Mouse (Mus musculus) liver, embryonic 13.5 days (tissue): ENCODE measurements around the gene Epha8. TPM values are rescaled to one million over a fixed set of nuclear protein-coding genes. Genes with fewer than 3 reads are reported as not detected.

Experiments
- ATAC-seq: fragments of 200-750 bp; cut with Nextera tagmentation; 2 replicates; pipeline ENCODE4 v1.8.0; 2017; ENCODE audit warnings: low read depth, mild to moderate bottlenecking, moderate number of reproducible peaks, moderate library complexity
- DNase-seq: peaks from one replicate; pipeline ENCODE4 v3.0.0; 2022
- H3K27ac ChIP-seq: fragments of 300-500 bp; sonication (generic); 2 replicates; pipeline ENCODE4 v1.5.1; 2015; ENCODE audit warnings: moderate library complexity, mild to moderate bottlenecking, inconsistent platforms
- H3K27me3 ChIP-seq: fragments of 300-500 bp; sonication (generic); 2 replicates; pipeline ENCODE4 v1.6.1; 2015; ENCODE audit warnings: mild to moderate bottlenecking, inconsistent platforms
- H3K36me3 ChIP-seq: fragments of 300-500 bp; sonication (generic); 2 replicates; pipeline ENCODE4 v1.6.1; 2015; ENCODE audit warnings: mild to moderate bottlenecking, inconsistent platforms
- H3K4me1 ChIP-seq: fragments of 300-500 bp; sonication (generic); replicated peaks from 2 replicates; pipeline ENCODE4 v1.6.1; 2015; ENCODE audit warnings: inconsistent platforms
- H3K4me2 ChIP-seq: fragments of 300-500 bp; sonication (generic); 2 replicates; pipeline ENCODE4 v1.6.1; 2015; ENCODE audit warnings: inconsistent platforms, mild to moderate bottlenecking, moderate library complexity
- H3K4me3 ChIP-seq: fragments of 300-500 bp; sonication (generic); replicated peaks from 2 replicates; pipeline ENCODE4 v1.5.1; 2015; ENCODE audit warnings: mild to moderate bottlenecking, inconsistent platforms
- H3K9ac ChIP-seq: fragments of 300-500 bp; sonication (generic); 2 replicates; pipeline ENCODE4 v1.6.1; 2015; ENCODE audit warnings: mild to moderate bottlenecking, inconsistent platforms
- H3K9me3 ChIP-seq: fragments of 300-500 bp; sonication (generic); replicated peaks from 2 replicates; pipeline ENCODE4 v1.6.1; 2016; ENCODE audit warnings: inconsistent platforms
- WGBS: fragments of 180-500 bp; shearing (Covaris S2); methylation state at CpG from one replicate; pipeline ENCODE4 v1.1.7; 2015; ENCODE audit not compliant: insufficient replicate concordance; 5-methylcytosine and 5-hydroxymethylcytosine counted together
- polyA plus RNA-seq: library from polyadenylated mRNA; unstranded; fragments of >200 nt; fragmentation: Nextera tagmentation; extraction: Ambion mirVana; gene quantifications from 2 replicates; pipeline ENCODE4 v1.2.1, GENCODE M21; 2015

Gene Epha8
- polyA plus RNA-seq, 1 experiment from 2014 or later, result 0.14 TPM

DNA sequence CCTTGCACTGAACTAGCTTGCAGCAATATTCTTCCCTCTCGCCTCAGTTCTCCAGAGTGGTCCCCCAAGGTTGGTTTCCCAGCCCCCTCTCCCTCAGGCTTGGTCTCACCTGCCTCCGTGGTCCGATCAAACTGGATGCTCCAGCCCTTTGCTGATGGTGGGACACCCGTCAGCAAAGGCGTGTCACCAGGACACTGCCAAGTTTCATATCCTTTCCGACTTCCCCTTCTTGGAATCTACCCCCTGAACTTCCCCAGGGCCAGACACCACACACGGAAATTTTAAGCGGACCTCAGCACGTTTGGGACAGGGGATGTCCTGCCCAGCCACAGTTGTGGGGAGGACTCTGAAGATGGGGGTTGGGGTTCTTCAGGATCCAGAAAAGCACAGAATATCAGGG is 58.0 kb downstream of the Epha8 start, which contains the start of gene C1qa:
Gene C1qa (minus strand): TSS at position 167 of the 400 bp plus-strand sequence.
- ATAC-seq, result no peak
- H3K4me3 ChIP-seq, result no peak within 1 kb of the TSS
- H3K4me1 ChIP-seq, result no peaks in the 10 kb centered on the region
- no peak for DNase-seq
- no peaks in the 10 kb centered on the region for H3K36me3 ChIP-seq
- peaks cover 43% of the 10 kb centered on the region for H3K27me3 ChIP-seq
- no peak within 1 kb of the TSS for H3K9ac ChIP-seq
- H3K4me2 ChIP-seq, result no peak within 1 kb of the TSS
- WGBS, result 49% methylated on average over 9 of the region's 9 CpGs
- no peak within 1 kb of the TSS for H3K27ac ChIP-seq
- no peaks in the 10 kb centered on the region for H3K9me3 ChIP-seq

DNA sequence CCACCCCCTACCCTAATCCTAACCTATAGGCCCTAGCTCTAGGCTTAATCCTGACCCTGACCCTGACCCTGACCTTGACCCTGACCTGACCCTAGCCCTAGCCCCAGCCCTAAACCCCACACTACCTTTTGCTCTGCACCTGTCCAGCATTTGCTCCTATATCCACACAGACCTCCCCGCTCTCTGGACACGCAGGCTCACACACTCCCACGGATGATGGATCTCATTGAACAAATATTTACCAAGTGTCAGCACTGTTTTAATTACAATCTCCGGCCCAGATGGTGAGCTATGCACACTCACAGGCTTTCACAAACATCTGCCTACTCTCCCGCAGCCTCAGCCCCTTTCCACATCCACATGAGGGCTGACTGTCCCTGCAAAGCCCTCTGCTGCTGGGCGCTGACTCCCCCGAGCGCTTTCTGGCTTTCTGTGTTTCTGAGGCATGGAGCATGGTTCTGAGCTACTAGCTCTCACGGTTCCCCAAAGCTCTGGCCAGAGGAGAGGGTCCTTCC is 58.5 kb downstream of the Epha8 start:
- no peak overlapping the region for H3K4me3 ChIP-seq
- 53% methylated on average over 9 of the region's 9 CpGs for WGBS
- DNase-seq (no peak), ATAC-seq (no peak)
- peaks cover 41% of the 10 kb centered on the region for H3K27me3 ChIP-seq
- H3K9me3 ChIP-seq, result no peaks in the 10 kb centered on the region
- no peak overlapping the region for H3K4me2 ChIP-seq
- no peak overlapping the region for H3K9ac ChIP-seq
- H3K4me1 ChIP-seq, result no peaks in the 10 kb centered on the region
- no peaks in the 10 kb centered on the region for H3K36me3 ChIP-seq
- no peak overlapping the region for H3K27ac ChIP-seq

DNA sequence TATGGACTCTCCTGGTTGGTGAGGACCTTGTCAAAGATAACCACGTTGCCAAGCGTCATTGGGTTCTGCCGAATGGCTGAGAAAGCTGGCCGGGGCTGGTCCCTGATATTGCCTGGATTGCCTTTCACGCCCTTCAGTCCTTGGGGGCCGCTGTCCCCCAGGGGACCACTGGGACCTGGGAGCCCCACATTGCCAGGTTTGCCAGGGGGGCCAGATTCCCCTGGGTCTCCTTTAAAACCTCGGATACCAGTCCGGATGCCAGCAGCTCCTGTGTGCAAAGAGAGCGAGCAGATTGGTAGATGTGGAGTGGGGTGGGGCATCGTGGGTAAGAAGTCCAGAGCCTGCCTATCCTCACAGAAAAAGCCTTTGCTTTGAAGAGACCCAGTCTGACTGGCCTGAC is 60.2 kb downstream of the Epha8 start:
- Histone ChIP-seq H3K4me3 (no peak overlapping the region), H3K27ac (no peak overlapping the region), H3K36me3 (no peaks in the 10 kb centered on the region), H3K9ac (no peak overlapping the region), H3K27me3 (peaks cover 36% of the 10 kb centered on the region), H3K9me3 (no peaks in the 10 kb centered on the region), H3K4me1 (no peaks in the 10 kb centered on the region), H3K4me2 (no peak overlapping the region)
- DNase-seq (no peak), ATAC-seq (no peak)
- 32% methylated on average over 10 of the region's 10 CpGs for WGBS

DNA sequence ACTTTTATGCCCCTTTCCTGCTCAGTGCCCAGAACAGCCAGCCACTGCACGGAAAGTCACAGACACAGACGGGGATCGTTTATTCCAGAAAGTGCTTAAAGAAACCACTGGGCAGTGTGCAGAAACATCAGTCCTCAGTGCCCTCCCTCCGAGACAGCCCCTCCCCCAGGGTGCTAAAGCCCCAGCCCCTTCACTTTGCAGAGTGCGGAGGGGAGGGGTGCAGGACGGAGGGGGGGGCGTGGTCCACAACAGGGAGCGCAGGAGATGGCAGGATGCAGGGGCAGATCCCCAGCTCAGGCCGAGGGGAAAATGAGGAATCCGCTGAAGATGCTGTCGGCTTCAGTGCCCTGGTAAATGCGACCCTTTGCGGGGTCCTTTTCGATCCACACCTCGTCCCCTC is 60.8 kb downstream of the Epha8 start:
- Histone ChIP-seq H3K4me3 (no peak overlapping the region), H3K4me1 (no peaks in the 10 kb centered on the region), H3K27ac (no peak overlapping the region), H3K9me3 (no peaks in the 10 kb centered on the region), H3K36me3 (no peaks in the 10 kb centered on the region), H3K9ac (no peak overlapping the region), H3K27me3 (peaks cover 36% of the 10 kb centered on the region), H3K4me2 (no peak overlapping the region)
- WGBS, result 7% methylated on average over 15 of the region's 15 CpGs
- ATAC-seq (no peak), DNase-seq (no peak)

DNA sequence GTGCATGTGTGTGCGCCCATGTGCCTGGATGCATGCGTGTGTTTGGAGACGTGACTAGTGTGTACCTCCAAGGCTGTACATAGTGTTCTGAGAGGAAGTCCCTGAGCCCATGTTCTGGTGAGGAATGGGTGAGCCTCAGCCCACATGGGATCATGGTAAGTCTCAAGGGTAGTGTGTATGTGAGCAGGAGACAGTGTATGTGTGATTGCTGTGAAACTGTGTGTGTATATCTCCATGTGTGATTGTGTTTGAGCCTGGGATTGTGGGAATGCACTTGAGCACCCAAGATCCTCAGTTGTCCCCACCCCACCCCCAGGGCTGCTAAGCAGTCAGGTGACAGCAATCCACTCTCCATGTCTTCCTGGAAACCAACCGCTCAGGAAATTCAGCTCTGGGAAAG is 61.8 kb downstream of the Epha8 start:
- H3K4me3 ChIP-seq, result no peak overlapping the region
- no peak overlapping the region for H3K9ac ChIP-seq
- no peak overlapping the region for H3K4me2 ChIP-seq
- no peaks in the 10 kb centered on the region for H3K9me3 ChIP-seq
- H3K36me3 ChIP-seq, result no peaks in the 10 kb centered on the region
- no peaks in the 10 kb centered on the region for H3K4me1 ChIP-seq
- H3K27me3 ChIP-seq, result peaks cover 34% of the 10 kb centered on the region
- DNase-seq, result no peak
- no peak overlapping the region for H3K27ac ChIP-seq
- 48% methylated on average over 4 of the region's 4 CpGs for WGBS
- no peak for ATAC-seq

DNA sequence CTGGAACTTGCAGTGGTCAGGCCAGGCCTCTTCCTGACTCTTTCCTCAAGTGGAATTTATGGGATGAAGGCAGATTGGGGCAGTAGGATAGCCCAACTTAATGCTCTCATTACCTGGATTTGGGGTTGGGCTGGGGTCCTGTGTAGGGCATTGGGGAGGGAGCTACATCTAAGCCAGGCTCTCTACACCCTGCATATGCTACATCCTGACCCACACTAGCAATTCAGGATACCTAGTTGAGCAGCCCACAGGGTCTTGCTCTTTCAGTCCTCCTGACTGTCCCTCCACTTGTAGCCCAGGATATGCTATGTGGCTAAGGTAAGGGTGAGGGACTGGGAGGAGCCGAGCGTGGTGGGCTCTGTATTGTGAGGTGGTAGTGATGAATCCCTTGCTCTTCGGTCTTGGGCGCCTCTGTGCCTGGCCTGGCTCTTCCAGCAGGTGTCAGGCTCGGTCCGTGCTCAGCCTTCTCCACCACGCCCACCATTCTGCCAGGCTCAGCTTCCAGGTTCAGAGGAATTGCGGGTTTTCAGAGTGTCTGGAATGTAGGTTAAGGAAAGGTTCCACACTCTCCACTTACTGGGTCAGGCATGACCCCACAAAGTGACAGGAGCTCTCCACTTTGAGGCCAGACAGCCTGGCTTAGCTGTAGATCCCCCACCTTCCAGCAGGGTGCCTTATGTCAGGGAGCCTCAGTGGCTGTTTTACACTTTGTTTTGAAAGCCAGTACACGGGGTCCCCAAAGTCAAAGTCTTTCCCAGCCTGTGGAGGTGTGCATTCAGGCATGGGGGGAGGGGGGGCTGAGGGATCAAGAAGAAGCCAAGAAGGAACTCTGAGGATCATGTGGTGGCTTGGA is 62.7 kb downstream of the Epha8 start:
- DNase-seq, result no peak
- H3K27ac ChIP-seq, result no peak overlapping the region
- no peak; the same call in 1 of the 2 replicates for ATAC-seq
- H3K4me1 ChIP-seq, result no peaks in the 10 kb centered on the region
- H3K4me2 ChIP-seq, result no peak overlapping the region
- no peaks in the 10 kb centered on the region for H3K36me3 ChIP-seq
- peaks cover 33% of the 10 kb centered on the region for H3K27me3 ChIP-seq
- no peaks in the 10 kb centered on the region for H3K9me3 ChIP-seq
- no peak overlapping the region for H3K4me3 ChIP-seq
- H3K9ac ChIP-seq, result no peak overlapping the region
- 4% methylated on average over 9 of the region's 9 CpGs for WGBS

DNA sequence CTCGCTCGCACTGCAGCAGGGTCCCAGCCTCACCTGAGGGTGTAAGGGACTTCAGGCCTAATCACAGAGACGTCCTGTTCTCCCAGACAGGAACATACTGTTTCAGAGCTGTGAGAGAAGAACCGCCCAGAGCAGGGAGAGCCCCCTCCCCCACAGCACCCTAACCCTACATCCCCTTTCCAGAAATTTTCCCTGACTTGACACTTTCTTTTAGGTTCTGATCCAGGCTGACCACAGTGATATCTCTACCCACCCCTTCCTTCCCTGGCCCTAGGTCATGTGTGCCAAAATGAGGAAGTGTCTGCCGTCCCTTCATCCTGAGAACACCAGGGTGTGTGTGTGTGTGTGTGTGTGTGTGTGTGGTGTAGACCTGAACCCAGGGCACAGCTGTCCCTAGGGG is 63.8 kb downstream of the Epha8 start, which contains the start of gene C1qc:
Gene C1qc (minus strand): TSS at position 255 of the 400 bp plus-strand sequence.
- H3K4me3 ChIP-seq, result no peak within 1 kb of the TSS
- peak; percentile 4; the same call in 1 of the 2 replicates for ATAC-seq
- H3K9ac ChIP-seq, result 0 out of 2 replicates have a peak within 1 kb of the TSS, but pooled peaks have one; percentile 6
- H3K36me3 ChIP-seq, result no peaks in the 10 kb centered on the region
- peaks cover 33% of the 10 kb centered on the region for H3K27me3 ChIP-seq
- H3K4me1 ChIP-seq, result no peaks in the 10 kb centered on the region
- H3K27ac ChIP-seq, result no peak within 1 kb of the TSS
- WGBS, result 12% methylated on average over 5 of the region's 5 CpGs
- DNase-seq, result no peak
- H3K9me3 ChIP-seq, result no peaks in the 10 kb centered on the region
- H3K4me2 ChIP-seq, result no peak within 1 kb of the TSS

DNA sequence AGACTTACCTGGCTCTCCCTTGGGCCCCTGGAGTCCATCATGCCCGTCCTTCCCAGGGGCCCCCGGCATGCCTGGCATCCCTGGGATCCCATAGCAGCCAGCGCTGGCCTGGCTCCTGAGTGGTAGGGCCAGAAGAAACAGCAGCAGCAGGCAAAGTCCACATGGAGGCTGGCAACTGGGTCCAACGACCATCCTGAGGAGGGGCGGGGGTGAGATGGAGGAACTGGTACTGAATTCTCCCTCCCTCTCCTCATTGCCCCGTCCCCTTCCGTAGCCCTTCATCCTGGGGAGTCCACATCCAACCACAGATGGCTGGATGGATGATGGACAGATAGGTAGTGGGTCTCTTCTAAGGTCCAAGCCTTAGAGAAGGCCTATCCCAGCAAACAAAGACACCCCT is 64.2 kb downstream of the Epha8 start:
- H3K9ac ChIP-seq, result 0 out of 2 replicates have a peak overlapping the region, but pooled peaks have one; percentile 6
- H3K36me3 ChIP-seq, result no peaks in the 10 kb centered on the region
- H3K9me3 ChIP-seq, result no peaks in the 10 kb centered on the region
- H3K27me3 ChIP-seq, result peaks cover 30% of the 10 kb centered on the region
- no peak overlapping the region for H3K27ac ChIP-seq
- DNase-seq (no peak), ATAC-seq (peak; percentile 23; the same call in 1 of the 2 replicates)
- 45% methylated on average over 7 of the region's 7 CpGs for WGBS
- H3K4me3 ChIP-seq, result no peak overlapping the region
- H3K4me1 ChIP-seq, result no peaks in the 10 kb centered on the region
- H3K4me2 ChIP-seq, result no peak overlapping the region

DNA sequence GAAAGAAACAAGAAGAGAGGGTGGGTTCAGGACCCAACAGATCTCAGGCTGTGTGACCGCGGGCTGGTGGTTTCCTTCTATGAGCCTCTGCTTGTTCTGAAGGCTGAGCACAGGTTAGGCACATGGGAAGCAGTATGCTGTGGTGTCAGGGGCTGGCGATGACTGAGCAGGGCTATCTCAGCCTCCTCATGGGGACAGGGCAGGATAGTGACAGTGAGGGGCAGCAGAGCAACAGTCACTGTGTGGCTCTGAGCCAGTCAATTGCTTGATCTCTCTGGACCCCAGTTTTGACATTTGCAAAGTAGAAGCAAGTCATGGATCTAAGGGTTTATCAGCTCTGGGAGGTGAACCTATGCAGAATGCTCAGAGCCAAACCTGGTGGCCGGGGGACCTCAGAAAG is 65.5 kb downstream of the Epha8 start:
- no peak for ATAC-seq
- Histone ChIP-seq H3K4me2 (no peak overlapping the region), H3K9ac (no peak overlapping the region), H3K9me3 (no peaks in the 10 kb centered on the region), H3K27ac (no peak overlapping the region), H3K4me3 (no peak overlapping the region), H3K36me3 (no peaks in the 10 kb centered on the region), H3K4me1 (no peaks in the 10 kb centered on the region), H3K27me3 (peaks cover 18% of the 10 kb centered on the region)
- no peak for DNase-seq
- 56% methylated on average over 4 of the region's 4 CpGs for WGBS

DNA sequence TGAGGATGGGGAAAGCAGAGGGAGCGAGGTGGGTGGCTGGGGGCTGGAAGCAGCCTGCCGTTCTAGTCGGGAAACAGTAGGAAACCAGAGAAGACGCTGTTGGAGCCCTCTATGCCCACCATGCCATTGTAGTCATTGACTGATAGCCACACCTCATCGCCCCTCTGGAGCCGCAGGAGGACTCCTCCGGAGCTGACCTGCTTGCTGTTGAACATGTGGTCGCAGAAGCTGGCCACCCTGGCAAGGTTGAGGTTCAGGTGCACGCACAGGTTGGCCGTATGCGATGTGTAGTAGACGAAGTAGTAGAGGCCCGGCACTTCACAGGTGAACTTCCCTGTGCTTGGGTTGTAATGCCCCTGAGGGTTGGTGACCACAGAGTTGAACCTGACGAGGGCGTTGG is 66.6 kb downstream of the Epha8 start:
- Histone ChIP-seq H3K27me3 (peaks cover 6% of the 10 kb centered on the region), H3K36me3 (no peaks in the 10 kb centered on the region), H3K4me1 (no peaks in the 10 kb centered on the region), H3K9ac (no peak overlapping the region), H3K4me3 (no peak overlapping the region), H3K4me2 (no peak overlapping the region), H3K9me3 (no peaks in the 10 kb centered on the region), H3K27ac (no peak overlapping the region)
- ATAC-seq (no peak), DNase-seq (no peak)
- 77% methylated on average over 15 of the region's 15 CpGs for WGBS

DNA sequence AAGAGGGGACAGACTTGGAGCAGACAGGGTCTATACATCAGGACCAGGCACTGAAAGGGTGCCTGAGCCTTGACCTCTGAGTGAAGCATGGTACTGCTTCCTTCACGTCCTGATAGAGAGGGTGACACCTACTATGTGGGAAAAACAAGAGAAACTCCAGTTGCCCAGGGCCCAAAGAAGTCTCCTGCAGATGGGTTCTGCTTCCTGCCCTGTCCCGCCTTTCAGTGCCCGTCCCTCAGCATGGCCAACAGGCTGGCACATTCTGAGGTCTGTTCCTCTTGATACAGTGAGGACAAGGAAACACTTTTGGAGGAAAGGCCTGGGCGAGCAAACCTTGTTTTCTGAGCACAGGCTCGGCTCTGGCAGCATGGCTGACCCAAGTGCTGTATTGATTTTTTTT is 68.9 kb downstream of the Epha8 start:
- H3K4me1 ChIP-seq, result no peaks in the 10 kb centered on the region
- H3K36me3 ChIP-seq, result no peaks in the 10 kb centered on the region
- no peaks in the 10 kb centered on the region for H3K9me3 ChIP-seq
- no peak overlapping the region for H3K4me2 ChIP-seq
- WGBS, result 42% methylated on average over 5 of the region's 5 CpGs
- DNase-seq (no peak), ATAC-seq (no peak)
- H3K4me3 ChIP-seq, result no peak overlapping the region
- H3K27me3 ChIP-seq, result no peaks in the 10 kb centered on the region
- no peak overlapping the region for H3K9ac ChIP-seq
- no peak overlapping the region for H3K27ac ChIP-seq
